Mouse (Mus musculus) frontal cortex, adult (tissue): ENCODE measurements around the gene Opa1.

ENCODE experiments used
- ATAC-seq: cut with Nextera tagmentation; 2 replicates; pipeline ENCODE4 v1.9.2; 2017; ENCODE audit warnings: mild to moderate bottlenecking, moderate library complexity, mixed read lengths; ENCODE audit not compliant: low TSS enrichment

The Opa1 gene

DNA sequence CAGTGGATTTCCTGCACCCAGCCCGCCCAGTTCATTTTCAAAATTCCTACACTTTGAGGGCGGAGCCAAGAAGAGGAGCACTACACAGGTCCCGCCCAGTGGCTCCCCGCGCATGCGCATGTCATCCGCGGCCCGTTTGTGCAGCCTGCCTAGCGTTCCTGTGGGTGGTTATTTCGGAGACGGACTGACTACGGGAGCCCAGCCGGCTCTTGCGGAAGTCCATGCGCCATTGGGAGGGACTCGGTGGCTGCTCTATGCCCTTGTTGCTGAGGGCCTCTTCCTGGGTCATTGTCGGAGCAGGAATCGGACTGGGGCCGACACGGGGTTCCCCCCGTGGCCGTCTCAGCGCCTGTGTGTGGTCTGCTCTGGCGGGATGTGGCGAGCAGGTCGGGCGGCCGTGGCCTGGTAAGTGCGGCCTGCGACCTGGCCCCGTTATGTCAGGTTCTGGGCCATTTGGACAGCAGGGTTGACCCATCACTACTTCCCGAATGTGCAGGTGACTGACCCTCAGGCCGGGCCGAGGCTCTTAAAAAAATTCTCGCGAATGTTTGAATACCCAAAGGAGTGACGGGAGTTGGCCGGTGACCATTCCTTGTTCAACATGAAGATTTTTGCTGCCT lies at the start of gene Opa1:
TSS of gene Opa1 (plus strand) at position 168 of the 620 bp plus-strand sequence.
- peak; percentile 96 for ATAC-seq

DNA sequence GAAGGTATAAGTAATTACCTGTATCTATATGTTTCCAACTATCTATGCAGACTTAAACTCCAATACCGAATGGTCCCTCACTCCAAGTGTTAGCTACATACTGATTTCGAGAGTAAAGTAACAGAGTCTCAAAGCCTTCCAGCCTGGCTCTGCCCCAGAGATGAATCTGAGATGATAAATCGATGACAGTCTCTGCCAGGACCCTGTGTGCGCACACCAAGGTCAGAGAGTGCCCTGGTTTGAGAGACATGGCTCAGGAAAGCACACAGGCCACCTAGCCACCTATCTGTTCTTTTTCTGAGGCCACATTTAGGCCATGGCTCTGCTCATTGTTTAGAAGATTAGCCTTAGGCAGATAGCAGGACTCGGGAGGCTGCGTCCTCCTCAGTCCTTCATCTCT lies 45.5 kb upstream of the Opa1 start:
- no peak for ATAC-seq

DNA sequence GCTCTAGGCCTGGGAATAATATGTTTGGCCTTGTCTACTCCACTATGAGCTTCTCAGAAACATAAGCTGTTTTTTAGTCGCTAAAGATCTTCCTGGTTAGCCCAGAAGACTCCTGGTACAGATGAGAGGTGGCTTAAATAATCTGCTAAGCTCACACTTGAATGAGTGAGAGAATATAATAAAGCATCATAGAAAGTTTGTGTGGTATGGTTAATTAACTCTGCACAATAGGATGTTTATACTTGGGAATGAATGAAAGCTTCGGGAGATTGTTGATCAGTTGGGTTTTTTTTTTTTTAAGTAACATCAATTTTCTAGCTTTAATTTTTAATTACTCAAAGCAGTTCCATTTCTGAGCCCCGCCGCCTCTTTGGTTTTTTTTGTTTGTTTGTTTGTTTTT lies 43.3 kb upstream of the Opa1 start:
- ATAC-seq, result no peak

DNA sequence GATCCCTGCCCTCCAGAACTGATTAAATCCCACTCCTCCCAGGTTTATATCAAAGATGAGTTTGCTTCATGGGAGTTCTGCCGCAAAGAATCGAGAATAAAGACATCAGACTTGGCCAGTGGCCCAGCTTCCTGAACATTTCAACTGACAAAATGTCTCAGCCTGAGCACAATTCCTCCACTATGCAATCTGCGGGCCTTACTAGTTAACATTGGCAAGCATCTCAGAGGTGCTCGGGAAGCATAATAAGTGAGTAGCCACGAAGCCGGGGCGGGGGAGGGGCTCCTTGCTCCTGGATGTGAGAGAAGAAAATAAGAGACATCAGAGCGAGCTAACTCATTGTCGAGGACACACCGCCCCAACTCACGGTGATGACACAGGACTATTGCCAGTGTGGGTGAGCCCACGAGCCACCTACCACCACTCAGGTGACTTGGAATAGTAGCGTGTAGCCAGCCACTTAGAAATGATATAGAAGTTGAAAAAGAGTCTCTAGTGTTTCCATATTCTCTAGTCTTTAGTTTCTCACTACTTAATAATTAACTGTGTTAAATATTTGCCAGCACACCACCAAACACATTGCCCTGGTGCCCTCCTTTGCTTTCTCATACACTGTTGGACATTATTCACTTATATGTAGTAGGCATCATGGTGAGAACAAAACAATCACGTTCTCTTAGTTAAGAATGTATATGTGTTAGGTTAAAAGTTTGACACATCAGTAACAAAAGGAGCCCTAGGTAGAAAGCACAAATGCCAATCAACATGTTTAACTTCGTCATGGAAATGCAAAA lies 42.5 kb upstream of the Opa1 start:
- no peak for ATAC-seq

DNA sequence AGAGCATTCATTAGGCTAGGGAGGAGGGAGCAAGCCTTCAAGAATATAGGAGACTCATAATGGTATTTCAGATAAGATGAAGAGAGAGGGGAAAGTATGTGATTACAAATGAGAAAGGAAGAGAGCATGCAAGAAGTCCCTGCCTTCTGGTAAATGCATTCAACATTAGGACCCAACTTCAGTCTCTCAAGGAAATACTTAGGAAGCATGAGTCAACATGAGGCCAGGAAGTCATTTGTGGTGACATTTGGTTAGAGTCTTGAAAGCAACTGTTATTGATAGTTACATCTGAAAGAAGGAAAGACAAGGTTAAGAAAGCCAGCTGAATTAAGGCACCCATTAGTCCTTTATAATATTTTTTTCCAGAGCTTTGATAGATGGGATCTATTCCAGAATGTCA lies 39.2 kb upstream of the Opa1 start:
- no peak for ATAC-seq

DNA sequence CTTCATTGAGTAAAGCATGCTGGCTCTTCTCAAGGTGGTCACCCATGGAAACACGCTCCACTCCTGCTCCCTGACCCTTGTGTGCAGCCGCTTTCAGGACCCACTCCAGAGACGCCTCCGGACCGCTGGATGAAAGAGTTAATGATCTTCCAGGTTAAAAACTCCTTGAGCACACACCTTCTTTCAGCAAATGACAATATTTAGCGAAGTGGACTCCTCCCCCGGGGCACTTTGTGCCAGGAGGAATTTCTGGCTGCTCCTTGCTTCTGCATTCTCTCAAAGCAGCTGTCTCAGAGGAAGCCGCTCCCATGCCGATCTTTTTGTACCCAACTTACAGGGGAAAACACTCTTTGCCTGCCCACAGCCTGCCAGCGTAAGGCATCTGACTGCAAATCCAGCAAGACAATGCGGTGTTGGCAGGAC lies 37.9 kb upstream of the Opa1 start:
- ATAC-seq, result peak; percentile 65; the same call in 1 of the 2 replicates

DNA sequence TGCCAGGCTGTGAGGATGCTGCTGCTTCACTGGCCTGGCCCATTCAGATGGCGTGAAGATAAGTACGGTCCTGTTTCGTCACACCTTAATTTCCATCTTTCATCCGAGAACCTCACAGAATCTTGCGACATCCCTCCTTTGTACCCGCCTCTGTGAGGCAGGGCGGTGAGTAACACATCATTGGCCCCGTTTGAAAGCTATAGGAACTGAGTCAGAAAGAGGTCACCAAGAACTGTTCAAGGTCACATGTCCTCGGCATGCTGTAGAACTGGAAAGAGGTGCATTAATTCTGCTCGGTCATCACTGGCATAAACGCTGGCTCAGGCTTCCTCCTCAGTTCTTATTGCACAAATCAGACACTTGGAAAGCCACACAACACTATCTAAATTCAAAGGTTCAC lies 34.3 kb upstream of the Opa1 start, which contains the start of gene Atp13a4:
TSS of gene Atp13a4 (minus strand) at position 36 of the 400 bp plus-strand sequence.
- no peak for ATAC-seq

DNA sequence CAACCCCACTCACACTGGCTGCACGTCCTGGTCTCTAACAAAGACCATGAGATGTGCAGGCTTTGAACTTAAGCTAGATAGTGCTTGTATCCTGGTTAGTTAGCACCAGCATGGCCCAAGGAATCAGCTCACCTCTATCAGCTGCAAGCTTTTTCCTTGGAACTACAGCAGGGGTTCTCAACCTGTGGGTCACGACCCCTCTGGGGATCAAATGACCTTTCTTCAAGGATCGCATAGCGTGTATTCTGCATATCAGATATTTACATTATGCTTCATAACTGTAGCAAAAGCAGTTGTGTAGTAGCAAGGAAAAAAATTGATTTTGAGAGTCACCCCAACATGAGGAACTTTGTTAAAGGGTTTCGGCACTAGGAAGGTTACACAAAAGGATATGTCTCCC lies 19.5 kb upstream of the Opa1 start:
- no peak for ATAC-seq

DNA sequence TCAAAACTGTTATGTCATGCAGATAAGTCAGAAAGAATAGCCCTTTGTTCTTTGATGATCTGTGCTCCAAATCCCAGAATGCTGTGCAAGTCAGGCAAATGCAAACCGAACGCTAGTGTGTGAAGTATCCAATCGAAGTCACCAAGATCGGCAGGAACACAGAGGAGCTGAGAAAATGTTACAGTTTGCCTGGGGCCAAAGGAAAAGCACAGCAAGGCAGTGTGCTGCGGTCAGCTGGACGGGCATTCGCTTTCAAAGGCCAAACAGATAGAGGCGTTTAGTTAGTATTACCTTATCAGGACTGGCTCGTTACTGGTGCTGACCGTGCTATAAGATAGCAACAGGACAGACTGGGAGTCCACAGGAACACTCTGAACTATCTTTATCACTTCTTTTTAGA lies 18.7 kb upstream of the Opa1 start:
- peak; percentile 59; the same call in 1 of the 2 replicates for ATAC-seq

DNA sequence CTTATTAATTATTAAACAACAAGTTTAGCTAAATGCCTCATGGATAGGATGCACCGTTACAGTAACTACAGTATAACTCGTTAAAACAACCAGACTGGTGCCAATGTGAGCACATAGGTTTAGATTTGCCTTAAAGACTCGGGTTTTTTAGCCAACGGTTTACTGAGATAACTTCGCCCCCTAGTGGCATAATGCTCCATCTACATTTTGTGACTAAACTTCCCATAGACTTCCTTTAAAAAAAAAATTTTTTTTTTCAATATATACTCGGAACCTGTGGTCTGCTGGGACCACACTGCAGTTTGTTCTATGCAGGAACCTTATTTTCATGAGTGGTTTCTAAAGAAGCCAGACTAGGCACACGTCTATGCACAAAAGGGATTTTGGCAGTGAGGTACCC lies 18.3 kb upstream of the Opa1 start:
- ATAC-seq, result peak; percentile 82

DNA sequence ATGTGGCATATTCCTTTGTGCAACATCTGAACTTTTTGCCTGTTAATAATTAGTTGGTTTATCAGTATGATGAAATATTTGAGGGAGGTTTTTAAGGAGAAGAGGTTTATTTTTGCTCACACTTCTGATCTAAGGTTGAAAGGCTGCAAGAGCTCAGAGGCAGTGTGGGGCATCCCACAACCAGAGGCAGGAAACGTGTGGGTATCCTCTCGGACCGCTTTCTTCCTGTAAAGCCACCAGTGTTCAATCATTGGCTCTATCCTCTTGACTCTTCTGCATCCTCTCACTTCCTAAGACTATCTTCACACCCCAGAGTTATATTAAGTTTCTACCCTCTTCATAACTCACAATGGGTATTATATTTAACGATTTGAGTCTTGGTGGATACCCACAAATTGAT lies 5.1 kb upstream of the Opa1 start:
- ATAC-seq, result no peak

DNA sequence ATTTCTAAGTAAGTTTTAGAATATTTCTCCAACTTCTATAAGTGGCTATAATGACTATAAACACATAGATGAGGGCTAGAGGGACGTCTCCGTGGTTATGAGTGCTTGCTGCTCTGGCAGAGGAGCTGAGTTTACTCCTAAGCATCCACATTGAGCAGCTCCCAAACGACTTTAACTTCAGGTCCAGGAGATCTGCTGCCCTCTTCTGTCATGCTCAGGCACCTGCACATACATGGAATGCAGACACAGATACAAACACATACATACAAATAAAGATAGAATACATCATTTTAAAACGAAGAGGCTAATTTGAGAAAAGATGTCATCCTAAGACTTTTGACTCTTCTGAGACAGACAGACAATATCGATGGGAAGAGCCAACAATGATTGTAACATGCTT lies 3.5 kb upstream of the Opa1 start:
- ATAC-seq, result peak; percentile 62

DNA sequence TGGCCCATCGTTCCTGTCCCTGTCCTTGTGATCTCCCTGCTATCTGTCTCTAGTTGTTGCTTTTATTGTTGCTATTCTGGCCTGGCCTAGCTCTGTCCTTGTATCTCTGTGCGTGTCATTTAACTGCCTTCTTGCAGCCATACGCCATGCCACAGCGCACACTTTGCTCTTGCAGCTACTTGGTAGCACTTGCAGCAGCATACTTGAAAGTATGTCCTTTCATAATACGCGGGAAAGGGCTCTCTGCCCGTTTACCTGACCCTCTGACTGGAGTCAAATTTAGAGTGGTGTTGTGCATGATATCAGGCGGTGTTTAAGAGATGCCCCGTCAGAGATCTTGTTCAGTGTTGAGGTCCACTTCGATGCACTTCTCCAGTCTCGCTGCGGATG lies 648 bp downstream of the Opa1 start:
- ATAC-seq, result peak; percentile 22; the same call in 1 of the 2 replicates

DNA sequence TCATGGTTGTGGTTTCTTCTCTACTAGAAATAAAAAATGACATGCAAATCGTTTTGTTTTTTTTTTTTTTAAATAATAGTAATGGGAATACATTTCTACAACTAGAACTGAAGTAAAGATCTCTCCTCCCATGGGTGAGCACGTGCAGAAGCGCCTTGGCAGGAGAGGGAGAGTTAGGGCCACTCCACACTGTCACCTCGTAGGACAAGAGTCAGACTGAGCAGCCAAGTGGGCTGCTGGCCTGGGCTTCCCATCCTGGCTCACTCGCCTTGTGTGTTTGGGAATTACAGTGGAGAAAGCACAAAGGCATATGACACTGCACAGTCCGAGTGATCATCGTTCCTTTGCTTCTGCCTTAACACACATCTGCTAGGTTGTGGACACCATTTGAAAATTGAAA lies 13.0 kb downstream of the Opa1 start:
- ATAC-seq, result no peak

DNA sequence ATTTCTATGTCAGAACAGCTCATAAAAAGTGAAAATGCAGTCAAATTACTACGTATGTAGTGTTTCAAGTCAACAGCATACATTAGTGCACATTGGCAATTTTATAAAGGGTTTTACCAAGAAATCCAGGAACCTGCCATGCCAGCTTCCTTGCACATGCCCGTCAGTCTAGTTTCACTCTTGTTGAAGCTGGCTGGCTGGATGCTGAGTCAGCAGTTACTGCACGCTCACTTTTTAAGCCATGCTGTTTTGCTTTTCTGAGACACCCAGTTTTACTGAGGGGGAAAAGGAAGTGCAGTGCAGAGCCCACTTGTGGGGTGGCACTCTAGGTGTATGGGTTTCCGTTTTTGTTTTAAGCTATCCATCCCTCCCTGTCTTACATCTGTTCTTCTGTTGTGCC lies 18.0 kb downstream of the Opa1 start:
- no peak for ATAC-seq

DNA sequence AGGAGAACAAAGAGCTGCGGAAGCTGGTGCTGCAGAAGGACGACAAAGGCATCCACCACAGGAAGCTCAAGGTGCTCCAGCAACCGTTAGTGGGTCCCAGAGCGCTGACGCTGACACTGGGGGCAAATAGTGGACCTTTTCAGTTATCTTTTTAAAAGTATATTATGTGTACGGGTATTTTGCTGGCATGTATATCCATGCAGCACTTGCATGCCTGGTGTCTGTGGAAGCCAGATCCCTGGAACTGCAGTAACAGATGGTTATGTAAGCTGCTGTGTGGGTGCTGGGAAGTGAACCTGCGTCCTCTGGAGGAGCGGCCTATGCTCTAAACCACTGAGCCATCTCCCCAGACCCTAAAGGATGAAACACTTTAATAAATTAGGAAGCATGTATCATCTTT lies 26.4 kb downstream of the Opa1 start:
- peak; percentile 89 for ATAC-seq

DNA sequence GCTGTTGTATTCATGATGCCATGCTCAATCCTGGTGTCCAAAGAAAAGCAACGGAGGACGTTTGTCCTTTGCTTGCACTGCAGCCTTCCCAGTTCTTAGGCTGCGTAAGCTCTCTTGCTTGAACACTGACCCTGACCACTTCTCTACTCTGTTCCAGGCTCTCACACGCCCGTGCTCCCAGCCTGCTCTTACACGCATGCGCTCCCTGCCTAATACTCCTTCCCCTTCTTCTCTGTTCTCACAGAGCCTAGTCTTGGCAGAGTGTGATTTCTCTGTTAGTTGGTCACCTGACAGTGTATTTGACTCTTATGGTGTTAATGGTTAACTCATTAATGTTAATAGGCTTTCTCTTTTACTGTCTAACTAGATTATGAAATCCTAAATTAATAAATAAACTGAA lies 28.0 kb downstream of the Opa1 start:
- ATAC-seq, result no peak

DNA sequence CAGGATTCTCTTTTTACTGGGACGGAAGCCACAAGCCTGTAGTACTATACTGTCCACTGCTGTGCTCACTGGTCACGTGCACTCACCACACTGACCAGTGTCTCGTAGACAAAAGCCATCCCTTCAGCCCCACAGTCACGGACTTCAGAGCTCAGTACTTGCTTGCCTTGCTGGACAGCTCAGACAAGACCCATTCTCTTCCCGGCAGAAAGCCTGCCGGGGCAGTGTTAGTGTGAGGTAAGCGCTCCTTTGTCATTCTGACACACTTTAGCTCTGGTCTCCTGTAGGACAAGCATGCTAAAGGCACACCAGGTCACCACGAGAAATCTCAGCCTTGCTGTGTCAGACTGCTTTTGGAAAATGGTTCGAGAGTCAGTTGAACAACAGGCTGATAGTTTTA lies 35.6 kb downstream of the Opa1 start:
- ATAC-seq, result no peak; the same call in 1 of the 2 replicates

DNA sequence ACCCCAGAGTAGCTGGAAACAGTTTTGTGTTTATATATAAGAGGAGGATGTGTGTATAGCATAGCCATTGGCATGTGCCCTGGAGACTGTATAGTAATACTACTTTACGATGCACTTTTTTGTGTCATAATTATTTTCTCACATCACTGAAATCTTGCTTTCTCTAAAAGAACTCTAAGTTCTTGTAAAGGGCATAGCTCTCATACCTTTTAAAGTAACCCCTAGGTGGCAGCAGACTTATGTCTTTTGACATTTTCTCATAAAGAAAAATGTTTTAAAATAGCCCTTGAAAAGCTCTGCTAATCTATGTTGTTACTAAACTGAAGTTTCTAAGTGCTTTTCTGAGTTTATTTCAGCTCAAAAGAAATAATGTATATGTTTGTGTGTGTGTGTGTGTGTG lies 49.9 kb downstream of the Opa1 start:
- no peak; the same call in 1 of the 2 replicates for ATAC-seq

DNA sequence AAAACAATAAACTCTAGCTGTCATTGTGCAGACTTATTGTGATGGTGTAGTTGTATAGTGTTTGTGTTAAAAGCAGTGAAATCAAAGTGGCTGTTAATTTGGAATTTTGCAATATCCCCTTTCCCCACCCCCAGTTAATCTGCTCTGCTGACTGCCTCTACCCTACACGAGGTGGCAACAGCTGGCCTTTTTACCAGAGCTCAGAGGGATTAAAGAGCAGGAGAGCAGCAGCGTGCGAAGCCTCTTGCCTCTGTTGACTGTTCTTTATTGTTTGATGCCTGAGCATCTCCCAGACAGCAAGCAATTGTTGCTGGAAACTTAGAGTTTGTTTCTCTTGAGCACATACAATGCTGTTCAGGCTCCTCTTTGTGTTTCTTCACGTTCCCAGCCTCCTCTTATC lies 56.6 kb downstream of the Opa1 start:
- no peak for ATAC-seq

DNA sequence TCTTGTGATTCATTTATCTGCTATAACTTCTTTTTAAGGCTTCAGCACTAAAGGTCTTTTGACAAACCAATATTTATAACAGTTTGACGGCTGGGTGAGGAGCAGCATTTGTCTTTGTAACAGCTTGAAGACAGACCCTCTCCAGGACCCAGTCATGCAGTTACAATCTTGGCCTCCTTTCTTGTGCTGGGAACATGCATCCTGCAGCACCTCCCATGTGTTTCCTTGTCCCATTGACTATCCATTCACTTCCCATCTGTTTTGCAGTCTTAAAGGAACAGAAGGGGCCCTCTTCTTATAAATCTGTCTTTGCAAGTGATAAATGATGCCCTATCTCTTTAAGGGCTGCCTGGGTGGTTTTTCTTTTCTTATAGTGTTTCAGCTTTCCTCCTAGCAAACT lies 63.2 kb downstream of the Opa1 start:
- ATAC-seq, result no peak

DNA sequence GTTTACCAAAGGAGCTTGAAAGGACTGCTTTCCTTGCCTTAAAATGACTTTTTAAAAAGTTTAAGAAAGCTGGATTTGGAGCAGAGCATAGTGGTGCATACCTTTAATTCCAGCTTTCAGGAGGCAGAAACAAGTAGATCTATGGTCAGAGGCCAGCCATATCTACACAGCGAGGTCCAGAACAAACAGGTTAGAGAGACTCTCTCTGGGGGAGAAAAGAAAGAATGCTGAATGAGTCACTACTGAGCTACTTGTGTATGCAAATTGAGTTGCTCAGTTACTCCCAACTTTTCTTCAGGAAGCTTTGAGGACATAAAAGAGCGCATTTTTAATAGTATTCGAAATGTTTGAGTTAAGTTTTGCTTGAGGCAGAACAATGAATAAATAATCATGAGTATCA lies 65.7 kb downstream of the Opa1 start:
- ATAC-seq, result no peak

DNA sequence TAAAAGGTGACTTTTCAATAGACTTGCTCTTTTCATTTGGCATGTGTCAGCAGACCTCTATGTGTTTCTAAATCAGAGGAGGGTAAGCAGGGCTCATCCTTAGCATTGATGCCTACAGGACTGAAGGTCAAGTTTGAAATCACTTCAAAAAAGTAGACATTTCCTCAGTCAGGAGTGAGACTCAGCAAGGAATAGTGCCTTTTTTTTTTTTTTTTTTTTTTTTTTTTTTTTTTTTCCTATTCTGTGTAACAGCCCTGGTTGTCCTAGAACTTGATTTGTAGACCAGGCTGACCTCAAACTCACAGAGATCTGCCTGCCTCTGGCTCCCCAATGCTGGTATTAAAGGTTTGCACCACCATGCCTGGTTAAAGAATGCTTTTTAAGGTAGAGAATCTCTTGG lies 67.1 kb downstream of the Opa1 start:
- no peak for ATAC-seq
